Mouse (Mus musculus): Measurements from ENCODE around the gene Gmppa. TPM values are rescaled to one million over a fixed set of nuclear protein-coding genes. Genes with fewer than 3 reads are reported as not detected.

Gene Gmppa
- total RNA-seq (2023): 44.5 TPM

GRCm38 (mm10) chr1:75435475-75436328 is at the start of gene Gmppa:
Gene Gmppa, plus strand, starts transcription at chr1:75435930.

GRCm38 (mm10) chr1:75450314-75451005 is 14.7 kb downstream of the Gmppa start, which contains the start of gene Asic4:
Gene Asic4, plus strand, starts transcription at chr1:75450436.

GRCm38 (mm10) chr1:75478916-75479634 is 43.3 kb downstream of the Gmppa start, which contains the start of the genes Chpf and Tmem198:
Gene Chpf, minus strand, starts transcription at chr1:75479307.
Gene Tmem198, plus strand, starts transcription at chr1:75479532.

Other genes with a start within 250 kb of the Gmppa start
- gene Ankzf1, start 243.8 kb upstream of the Gmppa start, total RNA-seq (2023): 18.1 TPM
- gene Atg9a, start 243.7 kb upstream of the Gmppa start, total RNA-seq (2023): 37.7 TPM
- gene Glb1l, start 225.1 kb upstream of the Gmppa start, total RNA-seq (2023): 14.8 TPM
- gene Stk16, start 225.1 kb upstream of the Gmppa start, total RNA-seq (2023): 55.9 TPM
- 183 TPM for gene Tuba4a, start 216.1 kb upstream of the Gmppa start, total RNA-seq (2023)
- not detected for gene A630095N17Rik, start 203.8 kb upstream of the Gmppa start, total RNA-seq (2023)
- 44.8 TPM for gene Dnajb2, start 199.5 kb upstream of the Gmppa start, total RNA-seq (2023)
- gene Ptprn, start 171.4 kb upstream of the Gmppa start, total RNA-seq (2023): 0.41 TPM
- gene Resp18, start 157.5 kb upstream of the Gmppa start, total RNA-seq (2023): not detected
- gene Dnpep, start 117.9 kb upstream of the Gmppa start, total RNA-seq (2023): 34.7 TPM
- not detected for gene Des, start 75.6 kb upstream of the Gmppa start, total RNA-seq (2023)
- 0.70 TPM for gene Speg, start 60.6 kb upstream of the Gmppa start, total RNA-seq (2023)
- not detected for gene Asic4, start 14.5 kb downstream of the Gmppa start, total RNA-seq (2023)
- 20.8 TPM for gene Chpf, start 43.4 kb downstream of the Gmppa start, total RNA-seq (2023)
- gene Tmem198, start 43.6 kb downstream of the Gmppa start, total RNA-seq (2023): 5.5 TPM
- gene Obsl1, start 70.5 kb downstream of the Gmppa start, total RNA-seq (2023): 2.3 TPM
- 0.53 TPM for gene Inha, start 71.1 kb downstream of the Gmppa start, total RNA-seq (2023)
- 116 TPM for gene Stk11ip, start 85.6 kb downstream of the Gmppa start, total RNA-seq (2023)
- not detected for gene Slc4a3, start 110.3 kb downstream of the Gmppa start, total RNA-seq (2023)

Measured in CD4-positive naive resting alpha-beta T cell, adult 76 days (primary cell).